Mouse (Mus musculus): ENCODE results near the gene Tmem245. TPM values are rescaled to one million over a fixed set of nuclear protein-coding genes. Genes with fewer than 3 reads are reported as not detected.

Tmem245 gene
- polyA plus RNA-seq, 1 experiment from 2014 or later, result 14.3 TPM

- peak; percentile 98 for ATAC-seq (ENCODE audit: low FRiP score, low TSS enrichment)
- H3K27me3 ChIP-seq (ENCODE audit: control insufficient read depth, insufficient read depth, low read length), result no peaks in the 10 kb centered on the region
- H3K9ac ChIP-seq (ENCODE audit: low read depth, low read length), result peak within 1 kb of the TSS; percentile 81
- H3K9me3 ChIP-seq (ENCODE audit: control insufficient read depth, low read length), result no peaks in the 10 kb centered on the region
- peak within 1 kb of the TSS; percentile 91 for H3K27ac ChIP-seq (ENCODE audit: low read depth, low read length)
- H3K36me3 ChIP-seq (ENCODE audit: control insufficient read depth, insufficient read depth, low read length), result no peaks in the 10 kb centered on the region
- H3K4me3 ChIP-seq (ENCODE audit: low read length), result peak within 1 kb of the TSS; percentile 85
- peaks cover 23% of the 10 kb centered on the region for H3K4me1 ChIP-seq (ENCODE audit: control insufficient read depth, insufficient read depth, low read length)
- H3K4me2 ChIP-seq (replicated peaks; ENCODE audit: low read depth, low read length), result peak within 1 kb of the TSS; percentile 86
- under 1% methylated on average over 44 of the region's 45 CpGs for WGBS
Measured at GRCm38 (mm10) chr4:56865003-56865511, 82.2 kb downstream of the Tmem245 start, which contains the start of gene Ctnnal1. TSS of gene Ctnnal1 (minus strand) at chr4:56865188.

DNA sequence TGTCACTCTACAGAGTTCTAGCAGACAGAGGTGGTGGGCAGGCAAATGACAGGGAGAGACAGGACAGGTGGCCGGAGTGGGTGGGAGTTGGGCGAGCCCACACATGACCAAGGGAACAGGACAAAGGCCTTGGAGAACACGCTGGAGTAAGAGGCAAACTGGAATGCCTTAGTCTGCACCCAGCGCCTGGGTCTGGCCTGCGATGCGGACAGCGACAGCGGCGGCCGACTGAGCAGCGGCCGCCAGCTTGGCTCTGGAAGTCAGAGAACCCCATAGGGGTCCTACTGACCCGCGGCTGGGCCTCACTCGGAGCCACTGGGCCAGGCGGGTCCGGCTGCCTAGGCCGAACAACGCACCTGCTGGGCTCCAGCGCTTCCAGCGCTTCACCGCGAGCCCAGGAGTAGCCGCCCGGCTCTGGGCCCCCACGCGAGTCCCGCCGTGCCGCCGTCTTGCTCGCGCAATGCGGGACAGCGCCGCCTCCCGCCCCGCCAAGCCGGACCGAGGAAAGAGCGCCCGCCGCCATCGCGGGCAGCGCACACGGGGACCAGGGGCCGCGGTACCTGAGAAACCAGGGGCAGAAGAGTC is 82.7 kb downstream of the Tmem245 start:
- ATAC-seq (ENCODE audit: low FRiP score, low TSS enrichment), result peak; percentile 63
- peaks cover 23% of the 10 kb centered on the region for H3K4me1 ChIP-seq (ENCODE audit: control insufficient read depth, insufficient read depth, low read length)

GRCm38 (mm10) chr4:56864016-56864415 is 83.2 kb downstream of the Tmem245 start:
- H3K4me3 ChIP-seq (ENCODE audit: low read length), result peak overlapping the region; percentile 85
- H3K27me3 ChIP-seq (ENCODE audit: control insufficient read depth, insufficient read depth, low read length), result no peaks in the 10 kb centered on the region
- no peaks in the 10 kb centered on the region for H3K9me3 ChIP-seq (ENCODE audit: control insufficient read depth, low read length)
- H3K4me2 ChIP-seq (replicated peaks; ENCODE audit: low read depth, low read length), result peak overlapping the region; percentile 86
- no peaks in the 10 kb centered on the region for H3K36me3 ChIP-seq (ENCODE audit: control insufficient read depth, insufficient read depth, low read length)
- peak overlapping the region; percentile 81; the same call in 1 of the 2 replicates for H3K9ac ChIP-seq (ENCODE audit: low read depth, low read length)
- WGBS, result 49% methylated on average over 4 of the region's 4 CpGs
- no peak for ATAC-seq (ENCODE audit: low FRiP score, low TSS enrichment)
- H3K27ac ChIP-seq (ENCODE audit: low read depth, low read length), result 0 out of 2 replicates have a peak overlapping the region, but pooled peaks have one; percentile 91
- H3K4me1 ChIP-seq (ENCODE audit: control insufficient read depth, insufficient read depth, low read length), result peaks cover 23% of the 10 kb centered on the region

More for the DNA sequence above, 82.7 kb downstream of the Tmem245 start:
- WGBS, result under 1% methylated on average over 47 of the region's 49 CpGs
- Histone ChIP-seq H3K27ac (ENCODE audit: low read depth, low read length) (peak overlapping the region; percentile 91), H3K9ac (ENCODE audit: low read depth, low read length) (peak overlapping the region; percentile 81), H3K36me3 (ENCODE audit: control insufficient read depth, insufficient read depth, low read length) (no peaks in the 10 kb centered on the region), H3K4me3 (ENCODE audit: low read length) (peak overlapping the region; percentile 85), H3K4me2 (replicated peaks; ENCODE audit: low read depth, low read length) (peak overlapping the region; percentile 86), H3K27me3 (ENCODE audit: control insufficient read depth, insufficient read depth, low read length) (no peaks in the 10 kb centered on the region), H3K9me3 (ENCODE audit: control insufficient read depth, low read length) (no peaks in the 10 kb centered on the region)

- H3K4me3 ChIP-seq (ENCODE audit: low read length), result no peak overlapping the region
- no peaks in the 10 kb centered on the region for H3K27me3 ChIP-seq (ENCODE audit: control insufficient read depth, insufficient read depth, low read length)
- H3K36me3 ChIP-seq (ENCODE audit: control insufficient read depth, insufficient read depth, low read length), result no peaks in the 10 kb centered on the region
- no peak overlapping the region for H3K27ac ChIP-seq (ENCODE audit: low read depth, low read length)
- no peak for ATAC-seq (ENCODE audit: low FRiP score, low TSS enrichment)
- peaks cover 8% of the 10 kb centered on the region; the same call in 1 of the 2 replicates for H3K4me1 ChIP-seq (ENCODE audit: control insufficient read depth, insufficient read depth, low read length)
- H3K9ac ChIP-seq (ENCODE audit: low read depth, low read length), result no peak overlapping the region
- WGBS, result 97% methylated on average over 4 of the region's 4 CpGs
- H3K9me3 ChIP-seq (ENCODE audit: control insufficient read depth, low read length), result no peaks in the 10 kb centered on the region
- H3K4me2 ChIP-seq (replicated peaks; ENCODE audit: low read depth, low read length), result no peak overlapping the region
Measured at GRCm38 (mm10) chr4:56861551-56861950, 85.7 kb downstream of the Tmem245 start.

DNA sequence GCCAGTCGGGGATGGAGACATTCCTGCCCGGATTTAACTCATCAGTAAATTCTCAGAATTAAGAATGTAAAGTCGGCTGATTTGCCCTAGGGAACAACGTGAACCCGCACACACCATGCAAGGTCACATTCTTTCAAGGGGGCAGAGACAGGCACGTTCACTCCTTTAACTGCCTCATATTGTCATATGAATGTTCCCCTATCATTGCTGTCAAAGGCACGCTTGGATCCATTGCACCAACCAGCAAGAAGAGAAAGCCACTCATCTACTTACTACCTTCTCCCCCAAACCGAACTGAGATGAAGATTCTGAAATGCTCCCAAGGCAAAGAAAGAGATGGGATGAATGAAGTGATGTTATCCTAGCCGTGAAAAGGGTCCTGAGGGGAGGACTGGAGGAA is 88.5 kb downstream of the Tmem245 start:
- no peaks in the 10 kb centered on the region for H3K27me3 ChIP-seq (ENCODE audit: control insufficient read depth, insufficient read depth, low read length)
- H3K4me3 ChIP-seq (ENCODE audit: low read length), result no peak overlapping the region
- H3K9ac ChIP-seq (ENCODE audit: low read depth, low read length), result no peak overlapping the region
- no peak for ATAC-seq (ENCODE audit: low FRiP score, low TSS enrichment)
- H3K9me3 ChIP-seq (ENCODE audit: control insufficient read depth, low read length), result no peaks in the 10 kb centered on the region
- WGBS, result 76% methylated on average over 9 of the region's 9 CpGs
- H3K4me1 ChIP-seq (ENCODE audit: control insufficient read depth, insufficient read depth, low read length), result peaks cover 6% of the 10 kb centered on the region; the same call in 1 of the 2 replicates
- H3K36me3 ChIP-seq (ENCODE audit: control insufficient read depth, insufficient read depth, low read length), result no peaks in the 10 kb centered on the region
- no peak overlapping the region for H3K27ac ChIP-seq (ENCODE audit: low read depth, low read length)
- H3K4me2 ChIP-seq (replicated peaks; ENCODE audit: low read depth, low read length), result no peak overlapping the region

- no peaks in the 10 kb centered on the region for H3K9me3 ChIP-seq (ENCODE audit: control insufficient read depth, low read length)
- WGBS, result 90% methylated on average over 8 of the region's 8 CpGs
- H3K36me3 ChIP-seq (ENCODE audit: control insufficient read depth, insufficient read depth, low read length), result no peaks in the 10 kb centered on the region
- no peak overlapping the region for H3K4me2 ChIP-seq (replicated peaks; ENCODE audit: low read depth, low read length)
- no peaks in the 10 kb centered on the region for H3K27me3 ChIP-seq (ENCODE audit: control insufficient read depth, insufficient read depth, low read length)
- H3K4me1 ChIP-seq (ENCODE audit: control insufficient read depth, insufficient read depth, low read length), result no peaks in the 10 kb centered on the region
- H3K9ac ChIP-seq (ENCODE audit: low read depth, low read length), result no peak overlapping the region
- H3K27ac ChIP-seq (ENCODE audit: low read depth, low read length), result no peak overlapping the region
- H3K4me3 ChIP-seq (ENCODE audit: low read length), result no peak overlapping the region
- ATAC-seq (ENCODE audit: low FRiP score, low TSS enrichment), result no peak
Measured at GRCm38 (mm10) chr4:56856371-56856949, 90.8 kb downstream of the Tmem245 start.

DNA sequence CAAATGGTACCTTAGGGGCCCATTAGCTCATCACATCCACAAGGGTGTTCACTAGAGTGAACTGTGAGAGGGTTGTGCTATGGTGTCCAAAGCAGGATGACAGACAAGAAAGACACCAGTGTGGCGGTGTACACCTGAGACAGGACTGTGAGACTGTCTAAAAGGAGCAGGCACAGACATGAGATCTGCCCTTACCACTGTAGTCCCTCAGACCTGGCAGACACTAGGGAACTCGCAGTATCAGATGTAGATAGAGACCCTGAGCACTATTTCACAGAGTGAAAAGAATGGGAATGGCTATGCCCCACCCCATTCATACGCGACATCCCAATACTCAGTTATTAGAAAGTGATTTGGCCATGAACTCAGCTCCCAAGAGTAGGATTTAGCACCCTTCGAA is 91.3 kb downstream of the Tmem245 start:
- WGBS, result 95% methylated on average over 5 of the region's 5 CpGs
- no peaks in the 10 kb centered on the region for H3K36me3 ChIP-seq (ENCODE audit: control insufficient read depth, insufficient read depth, low read length)
- no peaks in the 10 kb centered on the region for H3K27me3 ChIP-seq (ENCODE audit: control insufficient read depth, insufficient read depth, low read length)
- H3K4me1 ChIP-seq (ENCODE audit: control insufficient read depth, insufficient read depth, low read length), result no peaks in the 10 kb centered on the region
- no peak overlapping the region for H3K4me3 ChIP-seq (ENCODE audit: low read length)
- H3K9me3 ChIP-seq (ENCODE audit: control insufficient read depth, low read length), result no peaks in the 10 kb centered on the region
- no peak overlapping the region for H3K4me2 ChIP-seq (replicated peaks; ENCODE audit: low read depth, low read length)
- H3K9ac ChIP-seq (ENCODE audit: low read depth, low read length), result no peak overlapping the region
- H3K27ac ChIP-seq (ENCODE audit: low read depth, low read length), result no peak overlapping the region
- ATAC-seq (ENCODE audit: low FRiP score, low TSS enrichment), result no peak

GRCm38 (mm10) chr4:56850724-56851123 is 96.5 kb downstream of the Tmem245 start:
- H3K27me3 ChIP-seq (ENCODE audit: control insufficient read depth, insufficient read depth, low read length), result no peaks in the 10 kb centered on the region
- no peak overlapping the region for H3K9ac ChIP-seq (ENCODE audit: low read depth, low read length)
- no peak overlapping the region for H3K4me2 ChIP-seq (replicated peaks; ENCODE audit: low read depth, low read length)
- H3K4me1 ChIP-seq (ENCODE audit: control insufficient read depth, insufficient read depth, low read length), result no peaks in the 10 kb centered on the region
- H3K27ac ChIP-seq (ENCODE audit: low read depth, low read length), result no peak overlapping the region
- peak; percentile 64; the same call in 1 of the 2 replicates for ATAC-seq (ENCODE audit: low FRiP score, low TSS enrichment)
- H3K4me3 ChIP-seq (ENCODE audit: low read length), result no peak overlapping the region
- WGBS, result 49% methylated on average over 6 of the region's 6 CpGs
- no peaks in the 10 kb centered on the region; the same call in 1 of the 2 replicates for H3K36me3 ChIP-seq (ENCODE audit: control insufficient read depth, insufficient read depth, low read length)
- no peaks in the 10 kb centered on the region for H3K9me3 ChIP-seq (ENCODE audit: control insufficient read depth, low read length)

DNA sequence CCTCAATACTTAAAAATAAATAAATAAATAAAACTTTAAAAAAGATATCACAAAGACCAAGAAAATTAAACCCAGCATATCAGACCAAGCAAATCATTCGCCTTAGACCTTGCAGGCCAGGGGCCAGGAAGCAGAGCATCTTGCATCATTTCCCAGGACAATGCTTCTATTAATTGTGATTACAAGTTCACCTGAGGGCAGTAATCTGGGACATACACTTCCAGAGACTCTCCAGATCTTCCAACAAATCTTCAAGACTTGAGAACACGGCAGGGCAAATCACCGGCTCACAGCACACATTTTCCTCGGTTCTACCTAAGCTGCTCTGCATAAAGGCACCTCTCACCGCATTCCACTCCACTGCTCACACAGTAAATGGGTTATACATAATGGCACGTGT is 99.2 kb downstream of the Tmem245 start:
- H3K27me3 ChIP-seq (ENCODE audit: control insufficient read depth, insufficient read depth, low read length), result no peaks in the 10 kb centered on the region
- no peak overlapping the region for H3K4me3 ChIP-seq (ENCODE audit: low read length)
- ATAC-seq (ENCODE audit: low FRiP score, low TSS enrichment), result no peak
- no peaks in the 10 kb centered on the region for H3K4me1 ChIP-seq (ENCODE audit: control insufficient read depth, insufficient read depth, low read length)
- H3K4me2 ChIP-seq (replicated peaks; ENCODE audit: low read depth, low read length), result no peak overlapping the region
- H3K9me3 ChIP-seq (ENCODE audit: control insufficient read depth, low read length), result no peaks in the 10 kb centered on the region
- no peak overlapping the region for H3K9ac ChIP-seq (ENCODE audit: low read depth, low read length)
- WGBS, result 76% methylated on average over 6 of the region's 6 CpGs
- H3K27ac ChIP-seq (ENCODE audit: low read depth, low read length), result no peak overlapping the region
- peaks cover 8% of the 10 kb centered on the region; the same call in 1 of the 2 replicates for H3K36me3 ChIP-seq (ENCODE audit: control insufficient read depth, insufficient read depth, low read length)
